Mouse (Mus musculus): ENCODE results near the gene Nes.

- no peak for TF ChIP-seq POLR2A (IDR thresholded peaks at IDR 0.05; ENCODE audit: control insufficient read depth, low read depth, low read length)
- TF ChIP-seq CTCF (IDR thresholded peaks at IDR 0.05; ENCODE audit: control insufficient read depth, insufficient read depth, insufficient replicate concordance, low read depth, low read length), result peak; percentile 66; the same call in 1 of the 2 replicates
Measured at GRCm38 (mm10) chr3:87960586-87961191, 10.2 kb upstream of the Nes start.

All from testis, adult 2 months (tissue).